19 mouse cellular contexts compared by ENCODE assay signal in genomic region chr5:132184395-132185095, GRCm38 (mm10).
DNase-seq lines count a peak whose midpoint lies in the region; ATAC-seq lines count a peak whose summit lies in the region.
"Had no signal": no experiment of that assay in that cellular context is flagged by ENCODE, and none has a peak within 500 bp of the region (broad histone marks: within the 10 kb centered on the region; RNA-seq: fewer than 3 reads in every experiment).

No protein-coding gene starts in this region.

- peak; percentile 71 for DNase-seq in kidney, adult 11 months
- DNase-seq in kidney, postnatal 10 days, result no peak
- peak; percentile 48 for DNase-seq in adrenal gland, postnatal 14 days
- peak; percentile 31 to 87 for DNase-seq in kidney, adult 8-10 months
- no peak for DNase-seq in forebrain, embryonic 11.5 days (ENCODE audit: low spot score)
- DNase-seq in hindbrain, embryonic 14.5 days (ENCODE audit: low spot score), result no peak
- DNase-seq in spleen, postnatal 10 days (ENCODE audit: low spot score in 2 of 2), result no peak
- DNase-seq: B cell, adult 2 months; cerebellum, adult 11-12 months; cerebellum, postnatal 25 days; embryo, embryonic 11 days; retina, postnatal 1 day; right cerebral cortex, postnatal 4 days; thymus, postnatal 25 days had no signal

- no peaks in the 10 kb centered on the region for H3K9me3 ChIP-seq in liver, embryonic 12.5 days (replicated peaks)
- no peaks in the 10 kb centered on the region for H3K9me3 ChIP-seq in forebrain, embryonic 11.5 days (ENCODE audit: control insufficient read depth, low read length)
- H3K9me3 ChIP-seq in hindbrain, embryonic 14.5 days (ENCODE audit: control insufficient read depth, low read length), result no peaks in the 10 kb centered on the region
- H3K9me3 ChIP-seq: hindbrain, embryonic 10.5 days; midbrain, embryonic 10.5 days had no signal

- H3K9ac ChIP-seq in liver, embryonic 12.5 days, result no peak overlapping the region
- H3K9ac ChIP-seq in forebrain, embryonic 11.5 days (ENCODE audit: low read length), result no peak overlapping the region
- no peak overlapping the region for H3K9ac ChIP-seq in hindbrain, embryonic 14.5 days

- ATAC-seq in liver, embryonic 12.5 days, result no peak
- ATAC-seq in forebrain, embryonic 11.5 days (replicated peaks; ENCODE audit: low FRiP score), result no peak
- no peak for ATAC-seq in hindbrain, embryonic 14.5 days (ENCODE audit: low FRiP score)
- ATAC-seq: forebrain, embryonic 16.5 days; lung, postnatal 0 days had no signal

- no peaks in the 10 kb centered on the region for H3K27me3 ChIP-seq in liver, embryonic 12.5 days (replicated peaks)
- no peaks in the 10 kb centered on the region for H3K27me3 ChIP-seq in forebrain, embryonic 11.5 days (ENCODE audit: control insufficient read depth, insufficient read depth, low read length)
- no peaks in the 10 kb centered on the region for H3K27me3 ChIP-seq in hindbrain, embryonic 14.5 days (ENCODE audit: control insufficient read depth, insufficient read depth, low read length)

- no peaks in the 10 kb centered on the region for H3K36me3 ChIP-seq in liver, embryonic 12.5 days
- H3K36me3 ChIP-seq in forebrain, embryonic 11.5 days (ENCODE audit: control insufficient read depth, insufficient read depth, low read length), result no peaks in the 10 kb centered on the region; the same call in 1 of the 2 replicates
- no peaks in the 10 kb centered on the region for H3K36me3 ChIP-seq in hindbrain, embryonic 14.5 days (replicated peaks; ENCODE audit: control insufficient read depth, insufficient read depth)
- H3K36me3 ChIP-seq: hindbrain, embryonic 10.5 days; midbrain, embryonic 10.5 days had no signal

- 0 out of 2 replicates have a peak overlapping the region, but pooled peaks have one; percentile 25 for H3K27ac ChIP-seq in liver, embryonic 12.5 days
- no peak overlapping the region for H3K27ac ChIP-seq in forebrain, embryonic 11.5 days (ENCODE audit: low read depth, low read length)
- H3K27ac ChIP-seq in hindbrain, embryonic 14.5 days, result no peak overlapping the region
- H3K27ac ChIP-seq: midbrain, embryonic 10.5 days had no signal

- H3K4me1 ChIP-seq in liver, embryonic 12.5 days, result peaks cover 5% of the 10 kb centered on the region; the same call in 1 of the 2 replicates
- H3K4me1 ChIP-seq in forebrain, embryonic 11.5 days (replicated peaks; ENCODE audit: control insufficient read depth, insufficient read depth, low read length), result peaks cover 11% of the 10 kb centered on the region; the same call in 1 of the 2 replicates
- H3K4me1 ChIP-seq in hindbrain, embryonic 14.5 days (replicated peaks; ENCODE audit: control insufficient read depth, insufficient read depth, low read length), result peaks cover 25% of the 10 kb centered on the region

- no peak overlapping the region for H3K4me2 ChIP-seq in liver, embryonic 12.5 days
- H3K4me2 ChIP-seq in forebrain, embryonic 11.5 days (ENCODE audit: low read depth, low read length, severe bottlenecking), result no peak overlapping the region
- H3K4me2 ChIP-seq in hindbrain, embryonic 14.5 days (replicated peaks), result no peak overlapping the region

- 66% methylated on average over 4 of the region's 4 CpGs for WGBS in liver, embryonic 12.5 days (ENCODE audit: insufficient replicate concordance)
- 55% methylated on average over 4 of the region's 4 CpGs for WGBS in forebrain, embryonic 11.5 days
- 70% methylated on average over 4 of the region's 4 CpGs for WGBS in hindbrain, embryonic 14.5 days

- no peak overlapping the region for H3K4me3 ChIP-seq in liver, embryonic 12.5 days
- H3K4me3 ChIP-seq in forebrain, embryonic 11.5 days (ENCODE audit: low read depth, low read length), result no peak overlapping the region
- H3K4me3 ChIP-seq in hindbrain, embryonic 14.5 days (replicated peaks; ENCODE audit: low read length), result no peak overlapping the region
- H3K4me3 ChIP-seq: hindbrain, embryonic 10.5 days; midbrain, embryonic 10.5 days had no signal

Comparison
In these comparisons a context has a peak if more than half of its experiments do, and no peak if none do; other contexts are left out.
1. DNase-seq: peak in kidney, adult 11 months (single experiment), adrenal gland, postnatal 14 days (single experiment) and kidney, adult 8-10 months (2 of 2); none in kidney, postnatal 10 days (single experiment), forebrain, embryonic 11.5 days (single experiment), hindbrain, embryonic 14.5 days (single experiment) and spleen, postnatal 10 days (0 of 2).